Mouse (Mus musculus) heart, embryonic 14.5 days (tissue): ENCODE measurements around the gene Cass4. TPM values are rescaled to one million over a fixed set of nuclear protein-coding genes. Genes with fewer than 3 reads are reported as not detected.

Experiments used
- ATAC-seq: fragments of 200-750 bp; cut with Nextera tagmentation; 2 replicates; pipeline ENCODE4 v1.8.0; 2017; ENCODE audit warnings: low read depth, moderate TSS enrichment; ENCODE audit not compliant: insufficient number of reproducible peaks, insufficient read depth, low FRiP score
- H3K27ac ChIP-seq, 2 experiments: fragments of 200-500 bp in 1 of 2; fragments of 300-500 bp in 1 of 2; sonication (generic) in 1 of 2; replicated peaks in 1 of 2; 2 replicates each; pipeline ENCODE4 v1.5.1; 2012 to 2014; ENCODE audit warnings: low read depth in 2 of 2, low read length in 2 of 2, control low read depth in 1 of 2, mild to moderate bottlenecking in 1 of 2, mixed read lengths in 1 of 2; ENCODE audit not compliant: control insufficient read depth in 1 of 2, insufficient read depth in 1 of 2
- H3K27me3 ChIP-seq: fragments of 300-500 bp; sonication (generic); 2 replicates; pipeline ENCODE4 v1.6.1; 2014; ENCODE audit warnings: mild to moderate bottlenecking, low read length, control low read depth; ENCODE audit not compliant: control insufficient read depth, insufficient read depth
- H3K36me3 ChIP-seq: fragments of 300-500 bp; sonication (generic); 2 replicates; pipeline ENCODE4 v1.6.1; 2014; ENCODE audit warnings: mild to moderate bottlenecking, control low read depth, low read length, mixed read lengths; ENCODE audit not compliant: control insufficient read depth, insufficient read depth
- H3K4me1 ChIP-seq, 2 experiments: fragments of 200-500 bp in 1 of 2; fragments of 300-500 bp in 1 of 2; sonication (generic) in 1 of 2; 2 replicates each; pipeline ENCODE4 v1.6.1; 2012 to 2014; ENCODE audit warnings: low read length in 2 of 2, control low read depth in 1 of 2, mixed read lengths in 1 of 2; ENCODE audit not compliant: control insufficient read depth in 2 of 2, insufficient read depth in 2 of 2
- H3K4me2 ChIP-seq: fragments of 300-500 bp; sonication (generic); 2 replicates; pipeline ENCODE4 v1.6.1; 2014; ENCODE audit warnings: mild to moderate bottlenecking, low read length
- H3K4me3 ChIP-seq, 2 experiments: fragments of 200-500 bp in 1 of 2; fragments of 300-500 bp in 1 of 2; sonication (generic) in 1 of 2; 2 replicates each; pipeline ENCODE4 v1.5.1; 2012 to 2014; ENCODE audit warnings: low read length in 2 of 2, mild to moderate bottlenecking in 2 of 2, control low read depth in 1 of 2, low read depth in 1 of 2, moderate library complexity in 1 of 2; ENCODE audit not compliant: control insufficient read depth in 1 of 2, insufficient read depth in 1 of 2
- H3K9ac ChIP-seq: fragments of 300-500 bp; sonication (generic); 2 replicates; pipeline ENCODE4 v1.6.1; 2014; ENCODE audit warnings: mild to moderate bottlenecking, low read length
- H3K9me3 ChIP-seq: fragments of 300-500 bp; sonication (generic); 2 replicates; pipeline ENCODE4 v1.6.1; 2016; ENCODE audit warnings: low read length, control low read depth; ENCODE audit not compliant: control insufficient read depth
- WGBS: fragments of 180-500 bp; shearing (Covaris S2); extraction: QIAGEN DNeasy Blood & Tissue Kit; methylation state at CpG from one replicate; pipeline ENCODE4 v1.1.7; 2014; 5-methylcytosine and 5-hydroxymethylcytosine counted together
- polyA plus RNA-seq: library from polyadenylated mRNA; unstranded; fragments of >200 nt; fragmentation: Nextera tagmentation; extraction: Ambion mirVana; gene quantifications from 2 replicates; pipeline ENCODE4 v1.2.1, GENCODE M21; 2014

The Cass4 gene
- polyA plus RNA-seq, 1 experiment from 2014 or later = 0.30 TPM

- no peak for ATAC-seq
- no peak overlapping the region for H3K9ac ChIP-seq
- H3K9me3 ChIP-seq = no peaks in the 10 kb centered on the region
- H3K27ac ChIP-seq = no peak overlapping the region
- peaks cover 82% of the 10 kb centered on the region for H3K36me3 ChIP-seq
- H3K4me3 ChIP-seq = no peak overlapping the region
- no peaks in the 10 kb centered on the region for H3K27me3 ChIP-seq
- no peaks in the 10 kb centered on the region for H3K4me1 ChIP-seq
- no peak overlapping the region for H3K4me2 ChIP-seq
- 90% methylated on average over 10 of the region's 10 CpGs for WGBS
These were observed 58.9 kb downstream of the Cass4 start for GRCm38 (mm10) chr2:172452458-172452857.

GRCm38 (mm10) chr2:172458496-172458895 lies 64.9 kb downstream of the Cass4 start, which contains the start of gene Gcnt7:
Gcnt7 (minus strand) TSS chr2:172458596.
- WGBS = 85% methylated on average over 11 of the region's 11 CpGs
- Histone ChIP-seq H3K27ac (no peak within 1 kb of the TSS), H3K4me3 (no peak within 1 kb of the TSS), H3K36me3 (peaks cover 53% of the 10 kb centered on the region), H3K4me2 (no peak within 1 kb of the TSS), H3K27me3 (no peaks in the 10 kb centered on the region), H3K9ac (no peak within 1 kb of the TSS), H3K4me1 (peaks cover 3 to 6% of the 10 kb centered on the region in 2 experiments; a peak in 2 of 4 replicates), H3K9me3 (no peaks in the 10 kb centered on the region)
- ATAC-seq = no peak

GRCm38 (mm10) chr2:172460647-172461046 lies 67.1 kb downstream of the Cass4 start:
- Histone ChIP-seq H3K4me1 (peaks cover 3 to 6% of the 10 kb centered on the region in 2 experiments; a peak in 2 of 4 replicates), H3K9me3 (no peaks in the 10 kb centered on the region), H3K4me2 (no peak overlapping the region), H3K27me3 (no peaks in the 10 kb centered on the region), H3K4me3 (no peak overlapping the region), H3K27ac (no peak overlapping the region; a peak in 1 of 4 replicates), H3K36me3 (peaks cover 65% of the 10 kb centered on the region), H3K9ac (no peak overlapping the region)
- 63% methylated on average over 2 of the region's 2 CpGs for WGBS
- no peak for ATAC-seq

- Histone ChIP-seq H3K4me1 (peaks cover 3 to 6% of the 10 kb centered on the region in 2 experiments; a peak in 2 of 4 replicates), H3K9me3 (no peaks in the 10 kb centered on the region), H3K4me3 (no peak overlapping the region), H3K9ac (no peak overlapping the region), H3K4me2 (no peak overlapping the region), H3K27me3 (no peaks in the 10 kb centered on the region), H3K27ac (no peak overlapping the region), H3K36me3 (peaks cover 68% of the 10 kb centered on the region)
- ATAC-seq = no peak
- WGBS = 93% methylated on average over 4 of the region's 4 CpGs
These were observed 69.2 kb downstream of the Cass4 start for GRCm38 (mm10) chr2:172462813-172463212.

- H3K4me1 ChIP-seq = no peaks in the 10 kb centered on the region
- H3K9me3 ChIP-seq = no peaks in the 10 kb centered on the region
- H3K27me3 ChIP-seq = no peaks in the 10 kb centered on the region
- no peak overlapping the region for H3K4me2 ChIP-seq
- no peak overlapping the region for H3K27ac ChIP-seq
- no peak overlapping the region for H3K4me3 ChIP-seq
- ATAC-seq = no peak
- no peak overlapping the region for H3K9ac ChIP-seq
- peaks cover 79% of the 10 kb centered on the region for H3K36me3 ChIP-seq
- WGBS = 90% methylated on average over 11 of the region's 11 CpGs
These were observed 73.0 kb downstream of the Cass4 start for GRCm38 (mm10) chr2:172466427-172467132.

GRCm38 (mm10) chr2:172467206-172467605 lies 73.6 kb downstream of the Cass4 start:
- Histone ChIP-seq H3K27ac (no peak overlapping the region), H3K4me3 (no peak overlapping the region), H3K9me3 (no peaks in the 10 kb centered on the region), H3K4me2 (no peak overlapping the region), H3K9ac (no peak overlapping the region), H3K4me1 (no peaks in the 10 kb centered on the region), H3K27me3 (no peaks in the 10 kb centered on the region), H3K36me3 (peaks cover 75% of the 10 kb centered on the region)
- 90% methylated on average over 5 of the region's 5 CpGs for WGBS
- ATAC-seq = no peak

GRCm38 (mm10) chr2:172468346-172468819 lies 74.8 kb downstream of the Cass4 start:
- Histone ChIP-seq H3K4me3 (no peak overlapping the region), H3K27ac (no peak overlapping the region), H3K4me2 (no peak overlapping the region), H3K27me3 (no peaks in the 10 kb centered on the region), H3K36me3 (peaks cover 65% of the 10 kb centered on the region), H3K9ac (no peak overlapping the region), H3K9me3 (no peaks in the 10 kb centered on the region), H3K4me1 (peaks cover 2% of the 10 kb centered on the region in 2 experiments; a peak in 2 of 4 replicates)
- WGBS = 85% methylated on average over 11 of the region's 11 CpGs
- ATAC-seq = no peak
